In the genomic region with DNA sequence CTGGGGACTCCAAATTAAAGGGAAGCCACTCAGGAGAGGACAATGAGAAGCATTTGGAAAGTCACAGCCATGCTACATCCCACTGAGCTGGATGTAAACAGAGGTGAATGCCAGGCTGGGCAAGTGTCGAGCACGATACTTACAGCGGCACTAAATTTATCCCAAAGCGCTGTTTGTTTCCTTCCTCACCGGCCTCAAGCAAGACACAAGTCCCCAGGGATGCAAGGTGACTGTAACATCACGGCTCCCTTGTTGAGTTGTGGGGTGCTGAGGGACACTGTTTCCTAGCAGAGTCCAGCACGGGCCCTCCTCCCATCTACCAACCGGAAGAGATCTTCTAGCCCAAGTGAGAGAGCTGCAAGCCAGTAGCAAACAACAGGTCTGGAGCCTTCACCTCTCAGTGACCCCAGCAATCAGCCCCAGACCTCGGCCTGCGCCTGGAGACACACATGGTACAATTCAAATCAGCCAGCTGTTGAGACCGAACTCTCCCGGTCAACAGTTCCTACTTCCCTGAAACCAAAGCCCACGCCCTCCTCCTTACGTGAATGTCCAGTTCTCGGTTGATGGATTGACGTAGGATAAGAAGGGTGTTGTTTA, we compare ENCODE assay signal across 1 mouse cellular context.
TF ChIP-seq lines count a peak whose summit lies in the region.

No protein-coding gene starts in this region.

TF ChIP-seq in CH12.LX, 34 proteins besides CTCF, POLR2A, EP300 and RAD21:
- TF ChIP-seq TBP (conservative IDR thresholded peaks at IDR 0.05; ENCODE audit: low read depth, low read length), result no peak
- TF ChIP-seq MYC (IDR thresholded peaks at IDR 0.05; ENCODE audit: low read depth, low read length), result peak; percentile 57; the same call in 1 of the 2 replicates
- TF ChIP-seq ZKSCAN1 (IDR thresholded peaks at IDR 0.05; ENCODE audit: borderline replicate concordance, low read depth, low read length), result no peak
- no peak for TF ChIP-seq NELFE (IDR thresholded peaks at IDR 0.05; ENCODE audit: low read depth, low read length)
- TF ChIP-seq MEF2A (IDR thresholded peaks at IDR 0.05; ENCODE audit: borderline replicate concordance, low read depth, low read length), result peak; percentile 58; the same call in 1 of the 2 replicates
- no peak for TF ChIP-seq PAX5 (IDR thresholded peaks at IDR 0.05; ENCODE audit: low read length)
- no peak for TF ChIP-seq ZNF384 (IDR thresholded peaks at IDR 0.05; ENCODE audit: low read depth, low read length)
- TF ChIP-seq JUND (conservative IDR thresholded peaks at IDR 0.05; ENCODE audit: low read depth, low read length), result no peak
- no peak for TF ChIP-seq POLR2AphosphoS2 (IDR thresholded peaks at IDR 0.05; ENCODE audit: low read depth, low read length)
- TF ChIP-seq RCOR1 (conservative IDR thresholded peaks at IDR 0.05; ENCODE audit: low read depth, low read length), result no peak
- no peak for TF ChIP-seq MAFK (IDR thresholded peaks at IDR 0.05; ENCODE audit: insufficient replicate concordance, low read length)
- TF ChIP-seq ZC3H11A (IDR thresholded peaks at IDR 0.05; ENCODE audit: low read depth, low read length), result no peak
- no peak for TF ChIP-seq JUN (IDR thresholded peaks at IDR 0.05; ENCODE audit: insufficient read depth, low read depth, low read length)
- TF ChIP-seq MXI1 (IDR thresholded peaks at IDR 0.05; ENCODE audit: low read depth, low read length), result peak; percentile 55; the same call in 1 of the 2 replicates
- peak; percentile 25; the same call in 1 of the 2 replicates for TF ChIP-seq NRF1 (IDR thresholded peaks at IDR 0.05; ENCODE audit: low read depth, low read length)
- no peak for TF ChIP-seq CHD1 (IDR thresholded peaks at IDR 0.05; ENCODE audit: low read depth, low read length)
- no peak for TF ChIP-seq SMC3 (IDR thresholded peaks at IDR 0.05; ENCODE audit: low read depth, low read length)
- peak; percentile 10; the same call in 1 of the 2 replicates for TF ChIP-seq MAX (IDR thresholded peaks at IDR 0.05; ENCODE audit: low read length)
- TF ChIP-seq ELF1 (IDR thresholded peaks at IDR 0.05; ENCODE audit: low read depth, low read length), result peak; percentile 67; the same call in 1 of the 2 replicates
- no peak for TF ChIP-seq HCFC1 (IDR thresholded peaks at IDR 0.05; ENCODE audit: low read depth, low read length)
- peak; percentile 73 for TF ChIP-seq ETS1 (conservative IDR thresholded peaks at IDR 0.05; ENCODE audit: low read depth, low read length)
- TF ChIP-seq ZMIZ1 (IDR thresholded peaks at IDR 0.05; ENCODE audit: low read depth, low read length), result no peak
- TF ChIP-seq UBTF (IDR thresholded peaks at IDR 0.05; ENCODE audit: low read depth, low read length), result no peak
- no peak for TF ChIP-seq USF2 (conservative IDR thresholded peaks at IDR 0.05; ENCODE audit: low read depth, low read length)
- no peak for TF ChIP-seq E2F4 (IDR thresholded peaks at IDR 0.05; ENCODE audit: insufficient replicate concordance, low read depth, low read length)
- no peak for TF ChIP-seq USF1 (IDR thresholded peaks at IDR 0.05; ENCODE audit: low read depth, low read length)
- no peak for TF ChIP-seq KAT2A (IDR thresholded peaks at IDR 0.05; ENCODE audit: insufficient replicate concordance, low read length)
- peak; percentile 19; the same call in 1 of the 2 replicates for TF ChIP-seq SIN3A (IDR thresholded peaks at IDR 0.05; ENCODE audit: low read length)
- TF ChIP-seq TCF12 (IDR thresholded peaks at IDR 0.05; ENCODE audit: low read depth, low read length), result peak; percentile 40; the same call in 1 of the 2 replicates
- TF ChIP-seq CHD2 (IDR thresholded peaks at IDR 0.05; ENCODE audit: low read length), result no peak
- TF ChIP-seq IRF4 (IDR thresholded peaks at IDR 0.05; ENCODE audit: low read depth, low read length), result peak; percentile 70
- TF ChIP-seq GABPA (IDR thresholded peaks at IDR 0.05; ENCODE audit: insufficient replicate concordance, low read depth, low read length), result no peak
- peak; percentile 30; the same call in 1 of the 2 replicates for TF ChIP-seq BHLHE40 (IDR thresholded peaks at IDR 0.05; ENCODE audit: low read depth, low read length)
- TF ChIP-seq MAZ (IDR thresholded peaks at IDR 0.05; ENCODE audit: low read depth, low read length), result 0 out of 2 replicates have a peak, but pooled peaks have one; percentile 26
